Mouse (Mus musculus) CD4-positive, CD25-positive, alpha-beta regulatory T cell, adult 9 weeks (primary cell): ENCODE data around the gene Flt3. TPM values are rescaled to one million over a fixed set of nuclear protein-coding genes. Genes with fewer than 3 reads are reported as not detected.

Experiments used
- polyA plus RNA-seq: library from polyadenylated mRNA; unstranded; fragments of 100-300 nt; shearing (Covaris generic); gene quantifications from one replicate; pipeline ENCODE4 v1.2.1, GENCODE M21; 2017

Flt3 gene
- polyA plus RNA-seq: 0.07 TPM

GRCm38 (mm10) chr5:147399843-147400504 lies at the start of gene Flt3:
Flt3 (minus strand) TSS chr5:147400489.

GRCm38 (mm10) chr5:147429535-147430305 lies 29.4 kb upstream of the Flt3 start, which contains the start of gene Pan3:
Pan3 (plus strand) TSS chr5:147430161.

GRCm38 (mm10) chr5:147322183-147322582 lies 78.1 kb downstream of the Flt3 start, which contains the start of gene Urad:
Urad (minus strand) TSS chr5:147322440.

GRCm38 (mm10) chr5:147306638-147307397 lies 93.5 kb downstream of the Flt3 start, which contains the start of gene Cdx2:
Cdx2 (minus strand) TSS chr5:147307270.

Other genes starting within 250 kb of the Flt3 start
- gene Gsx1, start 211.8 kb downstream of the Flt3 start, polyA plus RNA-seq: not detected
- not detected for gene Pdx1, start 130.5 kb downstream of the Flt3 start, polyA plus RNA-seq
- not detected for gene Cdx2, start 93.2 kb downstream of the Flt3 start, polyA plus RNA-seq
- gene Urad, start 78.0 kb downstream of the Flt3 start, polyA plus RNA-seq: not detected
- 40.8 TPM for gene Pan3, start 29.7 kb upstream of the Flt3 start, polyA plus RNA-seq